Mouse (Mus musculus) liver, adult 2 months (tissue): ENCODE results near the gene A630095E13Rik. TPM values are rescaled to one million over a fixed set of nuclear protein-coding genes. Genes with fewer than 3 reads are reported as not detected.
"Not testable (repeated sequence)": the region's sequence is repeated elsewhere in the genome, so short reads cannot be mapped to it uniquely, and the experiment has no call there.

Experiments
- DNase-seq: peaks from one replicate; pipeline ENCODE4 v3.0.0-alpha.2; 2011; ENCODE audit warnings: low read depth, low spot score; ENCODE audit errors: extremely low read depth
- H3K27ac ChIP-seq: fragments of 200-500 bp; replicated peaks from 2 replicates; pipeline ENCODE4 v1.5.1; 2012; ENCODE audit warnings: low read depth, mild to moderate bottlenecking, control low read depth, inconsistent platforms, low read length; ENCODE audit not compliant: insufficient read depth
- H3K27me3 ChIP-seq: fragments of 200-500 bp; 2 replicates; pipeline ENCODE4 v1.6.1; 2012; ENCODE audit warnings: mild to moderate bottlenecking, moderate library complexity, low read length, inconsistent platforms; ENCODE audit not compliant: control insufficient read depth, insufficient read depth
- H3K36me3 ChIP-seq: fragments of 200-500 bp; 2 replicates; pipeline ENCODE4 v1.6.1; 2012; ENCODE audit warnings: low read length, inconsistent platforms; ENCODE audit not compliant: control insufficient read depth, insufficient read depth
- H3K4me1 ChIP-seq: fragments of 200-500 bp; 2 replicates; pipeline ENCODE4 v1.6.1; 2011; ENCODE audit warnings: low read length; ENCODE audit not compliant: control insufficient read depth, insufficient read depth
- H3K4me3 ChIP-seq: fragments of 200-500 bp; 2 replicates; pipeline ENCODE4 v1.5.1; 2011; ENCODE audit warnings: low read depth, mild to moderate bottlenecking, control low read depth, low read length, moderate library complexity; ENCODE audit not compliant: insufficient read depth
- H3K79me2 ChIP-seq: fragments of 200-500 bp; 2 replicates; pipeline ENCODE4 v1.6.1; 2012; ENCODE audit warnings: inconsistent platforms, mild to moderate bottlenecking, low read length, moderate library complexity; ENCODE audit not compliant: control insufficient read depth, insufficient read depth
- H3K9ac ChIP-seq: fragments of 200-500 bp; 2 replicates; pipeline ENCODE4 v1.6.1; 2012; ENCODE audit warnings: low read depth, mild to moderate bottlenecking, control low read depth, inconsistent platforms, low read length
- CTCF ChIP-seq: fragments of 200-500 bp; IDR thresholded peaks from 2 replicates; pipeline ENCODE4 v1.5.1; 2011; ENCODE audit warnings: low read depth, low read length, control low read depth
- POLR2A ChIP-seq: fragments of 200-500 bp; IDR thresholded peaks from 2 replicates; pipeline ENCODE4 v1.6.1; 2011; ENCODE audit warnings: low read length, control low read depth; ENCODE audit not compliant: insufficient read depth; ENCODE audit errors: extremely low read depth
- WGBS: fragments of 180-500 bp; shearing (Covaris S2); methylation state at CpG from one replicate; pipeline ENCODE4 v1.1.7; 2018; 5-methylcytosine and 5-hydroxymethylcytosine counted together
- polyA plus RNA-seq: library from polyadenylated mRNA; depleted of rRNA; stranded (reverse); fragments of >200 nt; gene quantifications from 2 replicates; pipeline ENCODE4 v1.2.3, GENCODE M21; 2012; rRNA removed
- total RNA-seq: library from RNA; depleted of rRNA; stranded (reverse); fragments of >200 nt; gene quantifications from 2 replicates; pipeline ENCODE4 v1.2.3, GENCODE M21; 2014; rRNA removed

A630095E13Rik gene
- total RNA-seq, result not detected in 2 replicates
- polyA plus RNA-seq, result not detected in 2 replicates

DNA sequence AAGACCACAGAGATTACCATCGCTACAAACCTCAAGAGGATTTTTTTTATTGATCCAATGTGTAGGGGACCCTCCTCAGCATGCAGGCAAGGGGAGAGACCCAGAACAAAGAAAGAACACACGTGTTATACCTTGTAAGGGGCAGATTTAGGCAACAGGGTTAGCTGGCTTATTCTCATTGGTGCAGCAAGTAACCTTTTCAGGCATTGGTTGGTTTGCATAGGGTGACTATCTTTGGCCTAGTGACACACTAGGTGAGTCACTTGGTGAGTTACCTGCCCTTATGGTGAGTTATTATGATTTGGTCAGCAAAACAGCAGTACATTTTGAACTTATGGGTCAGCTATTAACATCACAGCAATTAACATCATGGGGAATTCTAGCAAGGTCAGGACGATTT is at the start of gene A630095E13Rik:
Gene A630095E13Rik (minus strand): TSS at position 101 of the 400 bp plus-strand sequence.
- not testable (repeated sequence) for H3K4me1 ChIP-seq, H3K9ac ChIP-seq, DNase-seq, H3K36me3 ChIP-seq, H3K27me3 ChIP-seq, H3K4me3 ChIP-seq, H3K79me2 ChIP-seq, H3K27ac ChIP-seq
- 45% methylated on average over 3 of the region's 3 CpGs for WGBS

- H3K4me1 ChIP-seq, result no peaks in the 10 kb centered on the region
- no peaks in the 10 kb centered on the region for H3K36me3 ChIP-seq
- H3K27ac ChIP-seq, result no peak within 1 kb of the TSS
- no peak within 1 kb of the TSS for H3K4me3 ChIP-seq
- H3K27me3 ChIP-seq, result no peaks in the 10 kb centered on the region
- H3K79me2 ChIP-seq, result no peaks in the 10 kb centered on the region
- 45% methylated on average over 1 of the region's 1 CpGs for WGBS
- DNase-seq, result no peak
- H3K9ac ChIP-seq, result no peak within 1 kb of the TSS
- TF ChIP-seq POLR2A (no peak), CTCF (no peak)
These were observed 49.7 kb upstream of the A630095E13Rik start, which contains the start of gene Acrv1 for GRCm38 (mm10) chr9:36692920-36693319. Gene Acrv1, plus strand, starts transcription at chr9:36693220.

- DNase-seq, result peak; percentile 5
- TF ChIP-seq POLR2A (no peak), CTCF (peak; percentile 30; the same call in 1 of the 2 replicates)
These were observed 44.2 kb upstream of the A630095E13Rik start for GRCm38 (mm10) chr9:36687329-36687728.

GRCm38 (mm10) chr9:36681424-36681823 is 38.2 kb upstream of the A630095E13Rik start:
- 63% methylated on average over 2 of the region's 2 CpGs for WGBS
- Histone ChIP-seq H3K4me3 (no peak overlapping the region), H3K4me1 (no peaks in the 10 kb centered on the region; the same call in 1 of the 2 replicates), H3K9ac (no peak overlapping the region), H3K36me3 (no peaks in the 10 kb centered on the region), H3K79me2 (no peaks in the 10 kb centered on the region), H3K27me3 (no peaks in the 10 kb centered on the region), H3K27ac (no peak overlapping the region)
- DNase-seq, result no peak
- TF ChIP-seq POLR2A (no peak), CTCF (no peak)

More at GRCm38 (mm10) chr9:36687329-36687728, 44.2 kb upstream of the A630095E13Rik start:
- Histone ChIP-seq H3K79me2 (no peaks in the 10 kb centered on the region), H3K36me3 (no peaks in the 10 kb centered on the region), H3K4me3 (no peak overlapping the region), H3K27me3 (no peaks in the 10 kb centered on the region), H3K27ac (no peak overlapping the region), H3K4me1 (no peaks in the 10 kb centered on the region), H3K9ac (no peak overlapping the region)

Other genes with a start within 250 kb of the A630095E13Rik start
- not detected in 2 replicates for gene Gm7257, start 211.5 kb downstream of the A630095E13Rik start, total RNA-seq
- not detected in 2 replicates for gene Gm7257, start 211.5 kb downstream of the A630095E13Rik start, polyA plus RNA-seq
- not detected in 2 replicates for gene Gm9513, start 167.7 kb downstream of the A630095E13Rik start, total RNA-seq
- not detected in 2 replicates for gene Gm9513, start 167.7 kb downstream of the A630095E13Rik start, polyA plus RNA-seq
- not detected in 2 replicates for gene Gm5615, start 101.4 kb downstream of the A630095E13Rik start, total RNA-seq
- not detected in 2 replicates for gene Gm5615, start 101.4 kb downstream of the A630095E13Rik start, polyA plus RNA-seq
- not detected in 2 replicates for gene Gm17689, start 60.7 kb downstream of the A630095E13Rik start, total RNA-seq
- gene Gm17689, start 60.7 kb downstream of the A630095E13Rik start, polyA plus RNA-seq, result not detected in 2 replicates
- gene Acrv1, start 49.8 kb upstream of the A630095E13Rik start, total RNA-seq, result not detected in 2 replicates
- gene Acrv1, start 49.8 kb upstream of the A630095E13Rik start, polyA plus RNA-seq, result not detected in 2 replicates
- 0.55 and 1.4 TPM in 2 replicates for gene Chek1, start 83.7 kb upstream of the A630095E13Rik start, total RNA-seq
- gene Chek1, start 83.7 kb upstream of the A630095E13Rik start, polyA plus RNA-seq, result 0.11 and 0.16 TPM in 2 replicates
- 135 and 198 TPM in 2 replicates for gene Stt3a, start 124.3 kb upstream of the A630095E13Rik start, total RNA-seq
- gene Stt3a, start 124.3 kb upstream of the A630095E13Rik start, polyA plus RNA-seq, result 129 and 135 TPM in 2 replicates
- gene Ei24, start 154.0 kb upstream of the A630095E13Rik start, total RNA-seq, result 142 and 144 TPM in 2 replicates
- gene Ei24, start 154.0 kb upstream of the A630095E13Rik start, polyA plus RNA-seq, result 129 and 260 TPM in 2 replicates
- 0.13 and 0.65 TPM in 2 replicates for gene Fez1, start 178.5 kb upstream of the A630095E13Rik start, total RNA-seq
- gene Fez1, start 178.5 kb upstream of the A630095E13Rik start, polyA plus RNA-seq, result 0.12 TPM in 1 of 2 replicates, not detected in the other